Mouse (Mus musculus) bone marrow macrophage, adult 2 months (primary cell): Measurements from ENCODE around the gene Hcst.

Experiments used
- CTCF ChIP-seq: IDR thresholded peaks from 2 replicates; pipeline ENCODE4 v1.5.1; 2012; ENCODE audit warnings: low read depth, mild to moderate bottlenecking, low read length, moderate library complexity
- POLR2A ChIP-seq: IDR thresholded peaks from 2 replicates; pipeline ENCODE4 v1.6.1; 2012; ENCODE audit warnings: mild to moderate bottlenecking, low read depth, low read length, borderline replicate concordance

- TF ChIP-seq POLR2A (no peak), CTCF (no peak)
Measured at GRCm38 (mm10) chr7:30419561-30420499, at the start of gene Hcst.
